Mouse (Mus musculus) right cerebral cortex, postnatal 14 days (tissue): Measurements from ENCODE around the gene Baz1b.

Source experiments
- DNase-seq: peaks from one replicate; pipeline ENCODE4 v3.0.0; 2022

Gene Baz1b

GRCm38 (mm10) chr5:135241474-135241873 is 54.4 kb downstream of the Baz1b start:
- no peak for DNase-seq

- DNase-seq, result no peak
Observed at GRCm38 (mm10) chr5:135242136-135242535, 55.1 kb downstream of the Baz1b start.

- DNase-seq, result no peak
Observed at GRCm38 (mm10) chr5:135242608-135243007, 55.5 kb downstream of the Baz1b start.

DNA sequence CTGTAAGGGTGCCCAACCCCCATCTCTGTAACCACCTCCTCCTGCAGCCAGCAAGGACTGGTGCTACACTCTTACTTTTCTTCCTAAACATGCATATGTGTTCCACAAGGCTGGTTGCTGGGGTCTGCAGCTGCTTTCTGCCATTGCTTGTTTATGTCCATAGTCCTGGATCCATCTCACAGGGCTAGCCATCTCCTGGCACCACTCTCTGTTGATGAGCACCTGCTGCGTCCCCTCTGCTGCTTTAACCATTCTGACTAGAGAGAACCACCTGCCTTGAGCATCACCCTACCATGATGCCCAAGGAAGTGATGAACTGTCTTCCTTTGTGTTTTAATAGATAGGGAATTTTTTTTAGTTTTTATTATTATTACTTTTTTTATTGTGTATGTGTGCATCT is 56.1 kb downstream of the Baz1b start:
- no peak for DNase-seq

- no peak for DNase-seq
Observed at GRCm38 (mm10) chr5:135246531-135246930, 59.5 kb downstream of the Baz1b start.

DNA sequence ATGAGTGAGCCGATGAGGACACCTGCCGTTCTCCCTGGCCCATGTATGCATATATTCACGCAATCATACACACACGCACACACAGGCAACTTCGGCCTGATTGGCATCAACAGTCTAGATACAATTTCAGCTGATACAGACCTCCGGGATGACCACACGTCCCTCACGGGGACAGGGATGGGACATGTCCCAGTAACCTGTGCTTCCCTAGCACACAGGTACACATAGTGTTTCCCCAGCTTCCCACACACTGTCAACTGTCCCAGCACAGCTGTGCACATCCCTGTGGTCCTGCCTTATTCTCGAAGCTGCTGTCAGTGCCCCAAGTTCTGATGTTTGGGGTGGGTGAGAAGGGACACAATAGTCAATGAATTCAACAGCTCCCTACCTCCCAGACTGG is 60.3 kb downstream of the Baz1b start:
- DNase-seq, result no peak

GRCm38 (mm10) chr5:135248956-135249676 is 62.1 kb downstream of the Baz1b start:
- no peak for DNase-seq

DNA sequence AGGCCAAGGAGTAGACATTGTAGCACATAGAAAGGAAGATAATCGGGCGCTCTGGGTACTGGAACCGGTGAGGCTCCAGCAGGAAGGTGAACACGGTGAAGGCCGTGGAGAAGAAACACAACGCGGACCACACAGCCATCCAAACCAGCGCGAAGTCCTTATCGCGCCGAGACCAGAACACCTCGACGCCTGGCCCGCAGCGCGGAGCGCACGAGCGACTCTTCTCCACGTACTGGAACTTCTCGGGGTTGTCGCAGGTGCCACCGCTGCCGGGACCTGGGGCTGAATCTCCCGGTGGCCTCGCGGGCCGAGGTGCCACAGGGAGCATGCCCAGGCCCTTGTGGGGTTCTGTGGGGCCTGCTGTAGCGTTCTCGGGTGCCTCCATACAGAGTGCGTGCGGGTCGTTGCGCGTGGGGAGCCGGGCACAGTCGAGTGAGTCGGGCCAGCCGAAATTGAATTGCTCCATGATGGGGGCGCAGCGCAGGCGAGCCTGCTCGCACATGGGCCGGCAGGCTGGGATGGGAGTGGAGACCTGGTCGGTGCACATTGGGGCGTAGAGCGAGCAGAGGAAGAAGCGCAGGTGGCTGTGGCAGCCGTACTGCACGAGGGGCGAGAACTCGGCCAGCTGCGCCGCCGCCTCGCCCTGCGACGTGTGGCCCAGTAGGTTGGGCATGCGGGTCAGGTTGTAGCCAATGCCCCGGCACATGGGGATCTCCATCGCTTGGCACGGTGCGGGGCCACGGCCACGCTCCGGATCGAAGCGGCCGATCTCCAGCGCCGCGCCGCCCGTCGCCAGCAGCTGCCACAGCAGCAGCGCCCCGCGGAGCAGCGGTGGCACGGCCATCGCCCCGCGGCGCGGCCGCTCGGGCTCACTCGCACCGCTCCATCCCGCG is 63.4 kb downstream of the Baz1b start:
- peak; percentile 24 for DNase-seq

- DNase-seq, result peak; percentile 89
Observed at GRCm38 (mm10) chr5:135251079-135251454, 64.0 kb downstream of the Baz1b start, which contains the start of gene Fzd9. TSS of gene Fzd9 (minus strand) at chr5:135251230.

DNA sequence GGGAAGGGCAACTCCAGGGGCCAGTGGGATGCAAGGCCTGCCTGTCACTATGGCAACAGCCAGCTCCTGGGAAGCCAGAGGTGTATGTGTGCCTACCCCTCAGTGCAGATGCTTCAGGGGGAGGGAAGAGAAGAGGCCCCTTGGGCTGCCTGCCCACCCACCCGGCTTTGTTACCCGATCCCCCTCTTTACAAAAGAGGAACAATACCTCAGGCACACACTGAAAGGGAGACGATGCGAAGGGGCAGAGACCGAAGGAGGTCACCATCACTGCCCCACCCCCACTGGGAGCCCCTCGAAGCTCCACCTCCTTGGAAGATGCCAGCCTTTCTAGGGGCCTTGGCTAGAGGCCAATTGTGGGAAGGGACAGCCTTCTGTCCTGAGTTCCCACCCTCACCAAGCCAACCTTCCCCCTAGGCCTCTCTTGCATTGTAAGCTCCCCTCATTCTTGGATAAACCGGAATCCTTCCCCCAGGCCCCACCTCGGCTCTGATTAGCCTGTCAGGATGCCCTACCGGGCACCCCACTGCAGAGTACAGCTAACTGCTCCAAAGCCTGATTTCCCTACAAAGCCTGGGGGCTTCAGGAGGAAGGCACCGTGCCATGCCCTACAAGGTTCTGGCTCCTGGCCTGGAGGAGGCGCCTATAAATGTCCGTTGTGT is 66.8 kb downstream of the Baz1b start:
- DNase-seq, result no peak

DNA sequence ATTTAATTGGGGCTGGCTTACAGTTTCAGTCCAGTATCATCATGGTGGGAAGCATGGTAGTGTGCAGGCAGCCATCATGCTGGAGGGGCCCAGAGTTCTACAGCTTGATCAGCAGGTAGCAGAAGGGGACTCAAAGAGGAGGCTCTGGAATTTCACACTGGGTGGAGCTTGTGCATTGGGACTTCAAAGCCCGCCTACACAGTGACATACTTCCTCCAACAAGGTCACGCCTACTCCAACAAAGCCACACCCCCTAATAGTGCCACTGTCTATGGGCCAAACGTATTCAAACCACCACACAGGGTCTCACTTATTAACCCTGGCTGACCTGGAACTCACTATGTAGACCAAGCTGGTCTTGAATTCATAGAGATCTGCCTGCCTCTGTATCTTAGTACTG is 69.1 kb downstream of the Baz1b start:
- no peak for DNase-seq

- DNase-seq, result no peak
Observed at GRCm38 (mm10) chr5:135257559-135257958, 70.5 kb downstream of the Baz1b start.

DNA sequence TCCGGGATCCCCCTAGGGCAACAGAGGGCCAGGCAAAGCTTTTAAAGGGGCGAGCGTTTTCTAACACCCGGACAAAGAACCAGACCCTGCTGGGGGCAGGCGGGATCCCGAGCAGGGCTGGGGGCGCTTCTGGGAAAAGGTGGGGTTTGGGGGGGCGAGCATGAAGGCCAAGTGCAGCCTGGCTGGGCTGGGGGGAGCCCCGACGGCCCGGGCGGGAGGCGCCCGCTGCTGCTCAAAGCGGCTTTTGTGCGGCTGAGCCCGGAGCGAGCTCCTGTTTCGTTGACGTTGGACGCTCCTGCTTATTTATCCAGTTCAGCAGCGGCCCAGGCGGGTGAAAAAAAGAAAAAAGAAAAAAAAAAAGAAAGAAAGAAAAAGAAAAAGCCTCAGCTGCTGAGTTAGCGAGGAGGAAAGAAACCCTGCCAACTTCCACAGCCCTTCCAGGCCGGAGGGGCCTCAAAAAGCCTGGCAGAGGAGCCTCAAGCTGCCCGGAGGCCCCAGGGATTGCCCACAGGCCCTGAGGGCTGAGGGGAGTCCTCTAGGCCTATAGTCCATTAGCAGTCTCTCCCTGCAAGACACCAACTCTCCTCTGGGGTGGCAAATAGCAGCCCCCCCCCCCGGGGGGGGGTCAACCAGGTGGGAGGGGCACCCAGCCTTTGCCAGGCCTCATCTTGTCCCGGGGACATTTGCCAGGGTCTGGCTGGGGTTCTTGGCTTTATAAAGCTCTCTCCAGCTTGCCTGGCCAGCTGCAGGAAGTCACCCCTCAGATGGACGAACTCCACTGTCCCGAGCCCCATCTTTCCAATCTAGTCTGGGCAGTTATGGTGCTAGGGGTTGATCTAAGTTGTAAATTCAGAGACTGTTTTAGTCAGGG is 71.5 kb downstream of the Baz1b start:
- DNase-seq, result no peak

GRCm38 (mm10) chr5:135263866-135264503 is 76.9 kb downstream of the Baz1b start:
- peak; percentile 46 for DNase-seq

DNA sequence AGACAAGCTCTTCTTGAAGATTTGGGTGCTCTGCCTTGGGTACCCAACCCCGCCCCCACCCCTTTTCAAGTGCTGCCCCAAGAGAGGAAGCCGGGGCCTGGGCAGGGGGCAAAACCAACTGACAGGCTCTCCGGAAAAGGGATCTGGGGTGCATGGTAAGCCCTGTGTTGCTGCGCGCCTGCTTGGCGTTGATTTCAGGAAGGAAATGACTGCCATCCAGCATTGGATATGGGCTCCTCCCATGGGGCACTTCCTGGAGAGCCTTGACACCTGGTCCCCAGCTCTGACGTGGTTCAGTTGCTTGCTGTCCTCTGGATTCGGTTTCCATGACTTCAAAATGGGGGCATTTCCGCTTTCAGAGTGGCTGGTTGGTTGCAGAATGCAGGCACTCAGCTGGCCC is 77.5 kb downstream of the Baz1b start:
- no peak for DNase-seq

DNA sequence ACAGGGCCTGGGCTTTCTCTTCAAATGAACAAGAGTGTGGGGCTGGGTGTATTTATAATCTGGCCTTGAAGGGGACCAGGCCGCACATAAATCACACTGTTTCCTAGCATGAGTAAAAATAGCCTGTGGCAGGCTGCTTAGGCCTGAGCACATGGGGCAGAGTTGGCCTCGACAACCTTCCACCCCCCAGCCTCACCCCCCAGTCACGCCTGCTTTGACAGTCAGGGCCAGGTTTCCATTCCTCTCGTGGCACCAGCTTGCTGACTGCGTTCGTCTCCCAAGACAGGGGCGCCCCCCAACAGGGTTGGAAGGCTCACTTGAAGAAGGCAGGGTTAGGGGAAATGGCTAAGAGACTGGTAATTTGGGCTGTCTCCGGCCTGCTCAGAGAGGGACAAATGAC is 82.4 kb downstream of the Baz1b start:
- no peak for DNase-seq

DNA sequence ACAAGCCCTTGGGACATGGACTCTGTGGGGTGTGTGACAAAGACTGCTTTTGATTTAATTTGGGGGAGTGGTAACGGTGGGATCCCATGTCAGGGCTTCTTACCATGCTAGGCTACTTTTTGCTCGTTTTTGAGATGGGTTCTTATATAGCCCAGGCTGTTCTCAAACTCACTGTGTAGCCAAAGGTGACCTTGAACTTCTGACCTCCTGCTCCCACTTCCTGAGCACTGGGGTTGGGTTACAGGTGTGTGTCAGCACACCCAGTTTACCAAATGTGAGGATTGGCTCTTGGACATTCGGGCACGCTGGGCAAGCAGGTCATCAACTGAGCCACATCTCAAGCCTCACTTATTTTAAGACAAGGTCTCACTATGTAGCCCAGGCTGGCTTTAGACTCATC is 83.3 kb downstream of the Baz1b start:
- DNase-seq, result no peak

DNA sequence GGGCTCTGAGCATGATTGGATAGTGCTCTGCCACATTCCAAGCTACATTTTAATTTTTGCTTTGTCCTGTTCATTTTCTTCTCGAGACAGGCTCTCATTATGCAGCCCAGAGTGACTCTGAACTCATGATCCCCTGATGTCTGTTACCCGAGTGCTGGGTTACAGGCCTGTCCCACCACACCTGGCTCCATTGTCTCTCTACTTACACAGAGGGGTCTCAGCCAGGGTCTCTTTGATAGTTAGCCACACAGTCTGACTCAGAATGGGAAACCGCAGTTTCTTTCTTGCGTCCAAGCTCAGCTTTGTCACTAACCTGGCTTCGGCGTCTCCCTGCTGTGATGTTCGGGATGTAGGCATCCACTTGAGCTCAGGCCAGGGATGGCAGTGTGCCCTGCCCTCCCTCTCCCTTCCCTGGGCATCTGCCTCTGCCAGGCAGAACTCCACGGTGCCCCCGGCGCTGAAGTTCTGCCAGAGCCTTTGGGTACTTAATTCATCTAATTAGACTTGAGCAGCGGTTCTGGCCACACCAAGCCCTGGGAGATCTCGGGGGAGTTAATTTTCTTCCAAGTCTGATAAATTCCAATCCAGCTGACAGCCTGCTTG is 84.6 kb downstream of the Baz1b start:
- peak; percentile 37 for DNase-seq

DNA sequence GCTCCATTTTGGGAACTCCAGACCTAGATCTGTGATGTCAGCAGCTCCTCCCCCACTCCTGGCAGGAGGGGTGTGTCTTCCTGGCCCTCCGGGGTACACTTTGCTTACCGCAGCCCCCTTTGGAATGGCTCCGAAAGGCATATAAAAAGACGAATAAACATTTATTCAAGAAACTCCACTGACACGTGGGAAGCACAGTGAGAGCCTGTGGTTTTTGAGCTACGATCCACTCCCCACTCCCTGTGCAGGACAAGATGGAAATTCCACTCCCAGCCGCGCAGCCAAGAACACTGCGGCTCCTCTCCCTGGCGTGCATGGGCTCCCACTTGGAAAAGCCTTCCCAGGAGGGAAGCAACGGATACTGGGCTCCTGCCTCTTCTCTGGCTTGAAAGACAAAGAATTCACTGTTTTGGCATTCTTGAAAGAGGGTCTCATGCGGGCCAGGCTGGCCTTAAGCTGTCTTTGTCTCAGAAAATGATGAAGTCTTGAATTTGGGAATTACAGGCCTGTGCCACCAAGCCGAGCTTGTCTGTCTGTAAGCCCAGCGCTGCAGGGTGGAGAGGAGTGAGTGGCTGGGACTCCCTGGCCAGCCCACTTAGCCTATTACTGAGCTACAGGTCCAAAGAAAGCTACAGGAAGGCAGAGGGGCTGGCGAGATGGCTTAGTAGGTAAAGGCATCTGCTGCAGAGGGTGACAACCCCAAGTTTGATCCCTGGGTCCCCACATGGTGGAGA is 87.8 kb downstream of the Baz1b start:
- no peak for DNase-seq

GRCm38 (mm10) chr5:135276597-135276996 is 89.5 kb downstream of the Baz1b start:
- DNase-seq, result peak; percentile 17

GRCm38 (mm10) chr5:135280226-135280625 is 93.2 kb downstream of the Baz1b start:
- no peak for DNase-seq
